Mouse (Mus musculus): Measurements from ENCODE around the gene Egfr. TPM values are rescaled to one million over a fixed set of nuclear protein-coding genes. Genes with fewer than 3 reads are reported as not detected.

Egfr gene
- polyA plus RNA-seq, 1 experiment: 4.8 TPM

- DNase-seq: no peak
- 94% methylated on average over 2 of the region's 2 CpGs for WGBS
- Histone ChIP-seq H3K27me3 (ENCODE audit: control insufficient read depth, insufficient read depth, low read length) (no peaks in the 10 kb centered on the region), H3K4me1 (ENCODE audit: control insufficient read depth, insufficient read depth, low read length) (no peaks in the 10 kb centered on the region; the same call in 1 of the 2 replicates), H3K27ac (ENCODE audit: insufficient read depth, low read length) (no peak overlapping the region), H3K4me3 (replicated peaks; ENCODE audit: insufficient read depth, low read depth, low read length) (no peak overlapping the region)
- TF ChIP-seq POLR2A (IDR thresholded peaks at IDR 0.05; ENCODE audit: borderline replicate concordance, insufficient read depth, low read length): no peak
- no peak for TF ChIP-seq CTCF (IDR thresholded peaks at IDR 0.05; ENCODE audit: borderline replicate concordance, insufficient read depth, low read depth, low read length)
Measured at GRCm38 (mm10) chr11:16767984-16768383, 16.0 kb downstream of the Egfr start.

- no peak overlapping the region for H3K4me3 ChIP-seq (replicated peaks; ENCODE audit: insufficient read depth, low read depth, low read length)
- DNase-seq: no peak
- TF ChIP-seq POLR2A (IDR thresholded peaks at IDR 0.05; ENCODE audit: borderline replicate concordance, insufficient read depth, low read length): no peak
- TF ChIP-seq CTCF (IDR thresholded peaks at IDR 0.05; ENCODE audit: borderline replicate concordance, insufficient read depth, low read depth, low read length): no peak
- H3K27me3 ChIP-seq (ENCODE audit: control insufficient read depth, insufficient read depth, low read length): no peaks in the 10 kb centered on the region
- H3K27ac ChIP-seq (ENCODE audit: insufficient read depth, low read length): no peak overlapping the region
- no peaks in the 10 kb centered on the region; the same call in 1 of the 2 replicates for H3K4me1 ChIP-seq (ENCODE audit: control insufficient read depth, insufficient read depth, low read length)
- 32% methylated on average over 4 of the region's 4 CpGs for WGBS
Measured at GRCm38 (mm10) chr11:16769276-16769675, 17.3 kb downstream of the Egfr start.

DNA sequence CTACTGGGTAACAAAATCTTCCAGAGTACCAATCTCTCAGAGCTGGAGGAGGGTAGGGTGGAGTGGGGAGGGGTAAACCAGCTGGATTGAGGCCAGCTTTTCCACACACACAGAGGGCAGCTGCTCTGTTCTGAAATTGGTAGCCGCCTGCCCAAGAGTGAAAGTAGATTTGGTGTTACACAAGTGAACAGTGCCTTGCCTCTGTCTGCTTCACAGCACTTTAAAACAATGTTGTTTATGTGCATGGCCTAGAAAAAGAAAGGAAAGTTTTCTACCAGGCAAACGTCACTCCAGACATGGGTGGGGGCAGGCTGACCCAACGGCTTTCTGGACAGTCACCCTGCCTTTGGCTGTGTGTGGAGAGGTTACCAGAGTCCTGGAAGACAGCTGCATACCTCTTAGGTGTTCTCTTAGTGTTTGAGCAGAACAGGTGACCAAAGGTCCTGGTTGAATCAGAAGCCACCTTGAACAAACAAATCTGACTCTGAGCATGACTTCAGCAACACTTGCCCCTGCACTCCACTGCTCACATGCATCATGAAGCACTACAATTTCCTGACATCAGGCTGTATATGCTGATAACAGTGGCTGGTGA, 17.8 kb downstream of the Egfr start:
- H3K27me3 ChIP-seq (ENCODE audit: control insufficient read depth, insufficient read depth, low read length): no peaks in the 10 kb centered on the region
- TF ChIP-seq POLR2A (IDR thresholded peaks at IDR 0.05; ENCODE audit: borderline replicate concordance, insufficient read depth, low read length) (no peak), CTCF (IDR thresholded peaks at IDR 0.05; ENCODE audit: borderline replicate concordance, insufficient read depth, low read depth, low read length) (no peak)
- no peak overlapping the region for H3K4me3 ChIP-seq (replicated peaks; ENCODE audit: insufficient read depth, low read depth, low read length)
- no peak overlapping the region for H3K27ac ChIP-seq (ENCODE audit: insufficient read depth, low read length)
- H3K4me1 ChIP-seq (ENCODE audit: control insufficient read depth, insufficient read depth, low read length): no peaks in the 10 kb centered on the region; the same call in 1 of the 2 replicates
- 23% methylated on average over 3 of the region's 3 CpGs for WGBS
- DNase-seq: no peak

DNA sequence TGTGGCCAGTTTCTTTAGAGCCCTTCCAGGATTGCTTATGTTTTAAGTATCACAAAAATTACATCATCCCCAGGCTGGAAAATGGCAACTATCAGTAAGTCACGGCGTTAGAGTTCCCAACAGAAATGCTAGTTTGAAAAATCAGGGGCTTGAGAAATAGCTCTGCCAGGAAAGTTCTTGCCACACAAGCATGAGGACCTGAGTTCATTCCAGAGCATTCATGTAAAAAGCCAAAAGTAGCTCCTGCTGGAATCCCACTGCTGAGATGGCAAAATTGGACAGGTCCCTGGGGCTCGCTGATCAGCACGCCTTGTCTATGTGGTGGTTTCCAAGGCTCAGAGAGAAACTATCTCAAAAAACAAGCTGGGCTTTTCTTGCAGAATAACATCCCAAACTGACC, 19.0 kb downstream of the Egfr start:
- Histone ChIP-seq H3K27me3 (ENCODE audit: control insufficient read depth, insufficient read depth, low read length) (no peaks in the 10 kb centered on the region), H3K4me1 (ENCODE audit: control insufficient read depth, insufficient read depth, low read length) (no peaks in the 10 kb centered on the region; the same call in 1 of the 2 replicates), H3K27ac (ENCODE audit: insufficient read depth, low read length) (no peak overlapping the region), H3K4me3 (replicated peaks; ENCODE audit: insufficient read depth, low read depth, low read length) (no peak overlapping the region)
- WGBS: 65% methylated on average over 4 of the region's 4 CpGs
- no peak for DNase-seq
- TF ChIP-seq POLR2A (IDR thresholded peaks at IDR 0.05; ENCODE audit: borderline replicate concordance, insufficient read depth, low read length) (no peak), CTCF (IDR thresholded peaks at IDR 0.05; ENCODE audit: borderline replicate concordance, insufficient read depth, low read depth, low read length) (no peak)

DNA sequence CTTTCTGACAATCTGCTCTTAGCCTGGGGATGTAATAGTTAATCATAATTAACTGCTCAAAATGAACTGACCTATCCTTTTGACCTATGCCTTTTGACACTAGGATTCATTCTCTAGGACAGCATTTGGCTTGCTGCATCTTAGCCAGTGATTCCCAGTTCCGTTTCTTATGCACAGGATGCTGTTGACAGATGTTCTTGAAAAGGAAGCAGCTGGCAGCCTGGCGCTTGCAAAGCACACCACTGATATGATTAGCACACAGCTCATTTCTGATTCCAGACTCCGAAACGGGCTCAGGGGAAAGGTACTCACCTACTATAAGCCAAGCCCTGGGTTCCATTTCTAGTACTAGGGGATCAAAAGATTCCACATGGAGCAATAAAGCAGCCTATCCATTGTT, 20.7 kb downstream of the Egfr start:
- Histone ChIP-seq H3K4me1 (ENCODE audit: control insufficient read depth, insufficient read depth, low read length) (no peaks in the 10 kb centered on the region), H3K27ac (ENCODE audit: insufficient read depth, low read length) (no peak overlapping the region), H3K4me3 (replicated peaks; ENCODE audit: insufficient read depth, low read depth, low read length) (no peak overlapping the region), H3K27me3 (ENCODE audit: control insufficient read depth, insufficient read depth, low read length) (no peaks in the 10 kb centered on the region)
- TF ChIP-seq POLR2A (IDR thresholded peaks at IDR 0.05; ENCODE audit: borderline replicate concordance, insufficient read depth, low read length) (no peak), CTCF (IDR thresholded peaks at IDR 0.05; ENCODE audit: borderline replicate concordance, insufficient read depth, low read depth, low read length) (no peak)
- 46% methylated on average over 4 of the region's 4 CpGs for WGBS
- no peak for DNase-seq

DNA sequence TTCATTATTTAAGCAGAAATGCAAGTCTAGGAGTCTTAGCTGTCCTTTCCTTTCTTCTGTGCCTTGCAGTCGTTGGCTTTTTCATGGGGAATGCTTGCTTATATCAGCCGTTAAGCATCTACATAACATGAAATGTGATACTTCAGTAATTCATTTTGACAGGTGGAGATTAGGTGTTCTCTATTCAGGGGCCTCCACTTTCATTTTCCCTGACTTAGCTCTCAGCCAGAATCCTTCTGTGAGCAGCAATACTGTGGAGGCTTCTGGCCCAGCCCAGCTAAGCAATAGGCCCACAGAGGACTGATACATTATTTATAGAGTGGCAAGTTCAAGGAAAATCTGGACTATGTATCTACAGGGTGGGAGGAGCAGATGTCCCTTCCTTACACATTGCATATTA, 25.0 kb downstream of the Egfr start:
- H3K27ac ChIP-seq (ENCODE audit: insufficient read depth, low read length): no peak overlapping the region
- 61% methylated on average over 2 of the region's 2 CpGs for WGBS
- H3K4me3 ChIP-seq (replicated peaks; ENCODE audit: insufficient read depth, low read depth, low read length): no peak overlapping the region
- no peaks in the 10 kb centered on the region for H3K27me3 ChIP-seq (ENCODE audit: control insufficient read depth, insufficient read depth, low read length)
- DNase-seq: no peak
- no peaks in the 10 kb centered on the region for H3K4me1 ChIP-seq (ENCODE audit: control insufficient read depth, insufficient read depth, low read length)
- TF ChIP-seq CTCF (IDR thresholded peaks at IDR 0.05; ENCODE audit: borderline replicate concordance, insufficient read depth, low read depth, low read length): no peak
- no peak for TF ChIP-seq POLR2A (IDR thresholded peaks at IDR 0.05; ENCODE audit: borderline replicate concordance, insufficient read depth, low read length)

DNA sequence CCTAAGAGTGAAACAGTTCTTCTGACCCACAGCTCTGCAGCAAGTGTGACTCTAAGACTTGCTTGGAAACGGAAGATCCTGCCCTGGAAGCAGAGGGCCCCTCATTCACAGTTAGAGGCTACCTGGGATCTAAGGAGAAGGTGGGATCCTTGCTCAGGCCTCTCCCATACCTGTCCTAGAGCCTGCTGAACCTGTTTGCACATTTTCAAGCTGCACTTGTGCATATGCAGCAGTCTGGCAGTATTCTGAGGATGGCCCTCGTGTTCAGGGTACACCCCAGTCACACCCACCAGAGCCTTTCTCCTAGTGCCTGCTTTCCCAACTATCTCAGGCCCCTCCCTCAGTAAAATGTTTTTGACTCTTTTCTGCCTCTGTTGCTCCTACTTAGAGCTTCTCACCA, 29.6 kb downstream of the Egfr start:
- WGBS: 78% methylated on average over 2 of the region's 2 CpGs
- Histone ChIP-seq H3K27me3 (ENCODE audit: control insufficient read depth, insufficient read depth, low read length) (no peaks in the 10 kb centered on the region), H3K4me3 (replicated peaks; ENCODE audit: insufficient read depth, low read depth, low read length) (no peak overlapping the region), H3K4me1 (ENCODE audit: control insufficient read depth, insufficient read depth, low read length) (no peaks in the 10 kb centered on the region), H3K27ac (ENCODE audit: insufficient read depth, low read length) (no peak overlapping the region)
- no peak for DNase-seq
- TF ChIP-seq CTCF (IDR thresholded peaks at IDR 0.05; ENCODE audit: borderline replicate concordance, insufficient read depth, low read depth, low read length): no peak
- TF ChIP-seq POLR2A (IDR thresholded peaks at IDR 0.05; ENCODE audit: borderline replicate concordance, insufficient read depth, low read length): no peak

DNA sequence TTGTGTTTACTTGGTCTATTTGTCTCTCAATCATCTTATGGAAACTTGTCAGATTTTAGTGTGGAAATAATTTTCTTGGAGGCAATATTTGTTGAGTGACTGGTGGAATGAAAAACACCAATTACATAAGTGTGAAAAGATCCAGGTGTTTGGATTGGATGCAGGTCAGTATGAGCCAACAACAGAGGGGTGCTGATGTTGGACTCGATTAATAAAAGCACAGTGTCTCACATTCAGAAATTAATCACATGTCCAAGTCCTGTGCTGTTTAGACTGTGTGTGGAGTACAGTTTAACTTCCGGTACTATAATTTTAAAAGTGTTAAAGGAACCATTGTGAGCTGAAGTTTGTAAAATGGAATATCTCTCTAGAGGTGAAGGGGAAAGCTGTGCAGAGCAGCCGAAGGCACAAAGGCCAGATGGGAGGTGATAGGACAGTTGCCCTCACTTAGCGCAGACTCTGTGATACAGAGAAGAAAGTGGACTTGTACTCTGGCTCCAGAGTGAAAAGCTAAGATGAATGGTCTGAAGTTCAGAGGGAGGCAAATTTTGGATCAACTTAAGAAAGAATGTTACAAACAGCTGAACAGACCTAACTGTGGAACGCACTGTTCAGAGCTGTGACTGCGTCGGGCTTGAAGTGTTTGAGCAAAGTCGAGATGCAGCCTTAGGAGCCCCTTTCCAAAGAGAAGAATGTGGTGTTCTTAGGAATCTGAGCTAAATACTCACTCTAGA, 32.1 kb downstream of the Egfr start:
- Histone ChIP-seq H3K4me3 (replicated peaks; ENCODE audit: insufficient read depth, low read depth, low read length) (no peak overlapping the region), H3K27ac (ENCODE audit: insufficient read depth, low read length) (no peak overlapping the region), H3K27me3 (ENCODE audit: control insufficient read depth, insufficient read depth, low read length) (no peaks in the 10 kb centered on the region), H3K4me1 (ENCODE audit: control insufficient read depth, insufficient read depth, low read length) (no peaks in the 10 kb centered on the region)
- DNase-seq: no peak
- WGBS: 83% methylated on average over 8 of the region's 8 CpGs
- TF ChIP-seq POLR2A (IDR thresholded peaks at IDR 0.05; ENCODE audit: borderline replicate concordance, insufficient read depth, low read length) (no peak), CTCF (IDR thresholded peaks at IDR 0.05; ENCODE audit: borderline replicate concordance, insufficient read depth, low read depth, low read length) (no peak)

Data from cerebellum, adult 2 months (tissue).